Mouse (Mus musculus): ENCODE data around the gene Tbca. TPM values are rescaled to one million over a fixed set of nuclear protein-coding genes. Genes with fewer than 3 reads are reported as not detected.
A peak's percentile ranks its signal among the peaks of the same experiment; 100 is the strongest.

Tbca gene
- total RNA-seq, 1 experiment = 244 TPM

- in situ Hi-C loops (cut with MboI; ENCODE audit: low sequenced_read_pairs in 2 of 2, unreplicated experiment in 2 of 2) = no loop called here
- H3K36me3 ChIP-seq (ENCODE audit: control insufficient read depth, insufficient read depth, low read length, poor library complexity, severe bottlenecking) = no peaks in the 10 kb centered on the region
- TF ChIP-seq ZC3H11A (IDR thresholded peaks at IDR 0.05; ENCODE audit: borderline replicate concordance, low read depth, low read length) = no peak
- TF ChIP-seq CHD2 (IDR thresholded peaks at IDR 0.05; ENCODE audit: low read depth, low read length) = no peak
- no peak for TF ChIP-seq ZNF384 (IDR thresholded peaks at IDR 0.05; ENCODE audit: low read depth, low read length)
- TF ChIP-seq MAFK (IDR thresholded peaks at IDR 0.05; ENCODE audit: insufficient read depth, low read depth, low read length) = no peak
- no peak for TF ChIP-seq HCFC1 (IDR thresholded peaks at IDR 0.05; ENCODE audit: borderline replicate concordance, insufficient read depth, low read length)
These were observed 59.2 kb downstream of the Tbca start for GRCm38 (mm10) chr13:94847870-94848269.

GRCm38 (mm10) chr13:94849351-94849750 lies 60.6 kb downstream of the Tbca start:
- H3K9me3 ChIP-seq (ENCODE audit: control insufficient read depth, insufficient read depth, low read depth, low read length) = no peaks in the 10 kb centered on the region
- no peak overlapping the region for H3K27ac ChIP-seq (ENCODE audit: insufficient read depth, low read depth, low read length, poor library complexity, severe bottlenecking)
- in situ Hi-C loops (cut with MboI; ENCODE audit: low sequenced_read_pairs in 2 of 2, unreplicated experiment in 2 of 2) = no loop called here
- no peaks in the 10 kb centered on the region; a peak in 1 of 4 replicates for H3K4me1 ChIP-seq (ENCODE audit: control insufficient read depth in 2 of 2, insufficient read depth in 2 of 2, low read length in 2 of 2, poor library complexity in 1 of 2)
- TF ChIP-seq MAFK (IDR thresholded peaks at IDR 0.05; ENCODE audit: insufficient read depth, low read depth, low read length) = no peak
- TF ChIP-seq ZNF384 (IDR thresholded peaks at IDR 0.05; ENCODE audit: low read depth, low read length) = no peak
- TF ChIP-seq ZC3H11A (IDR thresholded peaks at IDR 0.05; ENCODE audit: borderline replicate concordance, low read depth, low read length) = no peak
- TF ChIP-seq HCFC1 (IDR thresholded peaks at IDR 0.05; ENCODE audit: borderline replicate concordance, insufficient read depth, low read length) = no peak
- no peak for TF ChIP-seq CHD2 (IDR thresholded peaks at IDR 0.05; ENCODE audit: low read depth, low read length)
- H3K9ac ChIP-seq (ENCODE audit: insufficient read depth, low read depth, low read length, poor library complexity, severe bottlenecking) = no peak overlapping the region
- H3K36me3 ChIP-seq (ENCODE audit: control insufficient read depth, insufficient read depth, low read length, poor library complexity, severe bottlenecking) = no peaks in the 10 kb centered on the region
- DNase-seq (ENCODE audit: low read depth, low spot score) = no peak
- H3K4me3 ChIP-seq (ENCODE audit: insufficient read depth in 1 of 2, low read depth in 1 of 2, low read length in 2 of 2, poor library complexity in 1 of 2, severe bottlenecking in 1 of 2) = no peak overlapping the region

More at GRCm38 (mm10) chr13:94847870-94848269, 59.2 kb downstream of the Tbca start:
- H3K9ac ChIP-seq (ENCODE audit: insufficient read depth, low read depth, low read length, poor library complexity, severe bottlenecking) = no peak overlapping the region
- H3K27ac ChIP-seq (ENCODE audit: insufficient read depth, low read depth, low read length, poor library complexity, severe bottlenecking) = no peak overlapping the region
- peaks cover 0 to 2% of the 10 kb centered on the region in 2 experiments; a peak in 2 of 4 replicates for H3K4me1 ChIP-seq (ENCODE audit: control insufficient read depth in 2 of 2, insufficient read depth in 2 of 2, low read length in 2 of 2, poor library complexity in 1 of 2)
- no peak overlapping the region for H3K4me3 ChIP-seq (ENCODE audit: insufficient read depth in 1 of 2, low read depth in 1 of 2, low read length in 2 of 2, poor library complexity in 1 of 2, severe bottlenecking in 1 of 2)
- no peaks in the 10 kb centered on the region for H3K9me3 ChIP-seq (ENCODE audit: control insufficient read depth, insufficient read depth, low read depth, low read length)
- no peak for DNase-seq (ENCODE audit: low read depth, low spot score)

- Histone ChIP-seq H3K4me3 (ENCODE audit: insufficient read depth in 1 of 2, low read depth in 1 of 2, low read length in 2 of 2, poor library complexity in 1 of 2, severe bottlenecking in 1 of 2) (peak overlapping the region in 1 of 2 experiments; percentile 3; a peak in 2 of 4 replicates), H3K4me1 (ENCODE audit: control insufficient read depth in 2 of 2, insufficient read depth in 2 of 2, low read length in 2 of 2, poor library complexity in 1 of 2) (peaks cover 15 to 27% of the 10 kb centered on the region in 2 experiments), H3K27ac (ENCODE audit: insufficient read depth, low read depth, low read length, poor library complexity, severe bottlenecking) (peak overlapping the region; percentile 72), H3K36me3 (ENCODE audit: control insufficient read depth, insufficient read depth, low read length, poor library complexity, severe bottlenecking) (no peaks in the 10 kb centered on the region), H3K9me3 (ENCODE audit: control insufficient read depth, insufficient read depth, low read depth, low read length) (no peaks in the 10 kb centered on the region), H3K9ac (ENCODE audit: insufficient read depth, low read depth, low read length, poor library complexity, severe bottlenecking) (no peak overlapping the region)
- no peak for DNase-seq (ENCODE audit: low read depth, low spot score)
- TF ChIP-seq ZNF384 (IDR thresholded peaks at IDR 0.05; ENCODE audit: low read depth, low read length) (no peak), CHD2 (IDR thresholded peaks at IDR 0.05; ENCODE audit: low read depth, low read length) (peak; percentile 49; the same call in 1 of the 2 replicates), HCFC1 (IDR thresholded peaks at IDR 0.05; ENCODE audit: borderline replicate concordance, insufficient read depth, low read length) (no peak), ZC3H11A (IDR thresholded peaks at IDR 0.05; ENCODE audit: borderline replicate concordance, low read depth, low read length) (no peak)
- in situ Hi-C loops (cut with MboI; ENCODE audit: low sequenced_read_pairs in 2 of 2, unreplicated experiment in 2 of 2) = no loop called here
These were observed 69.4 kb downstream of the Tbca start for GRCm38 (mm10) chr13:94858016-94858575.

- H3K4me3 ChIP-seq (ENCODE audit: insufficient read depth in 1 of 2, low read depth in 1 of 2, low read length in 2 of 2, poor library complexity in 1 of 2, severe bottlenecking in 1 of 2) = no peak overlapping the region
- H3K9ac ChIP-seq (ENCODE audit: insufficient read depth, low read depth, low read length, poor library complexity, severe bottlenecking) = no peak overlapping the region
- no peak for TF ChIP-seq MAFK (IDR thresholded peaks at IDR 0.05; ENCODE audit: insufficient read depth, low read depth, low read length)
- no peak for TF ChIP-seq HCFC1 (IDR thresholded peaks at IDR 0.05; ENCODE audit: borderline replicate concordance, insufficient read depth, low read length)
- TF ChIP-seq ZNF384 (IDR thresholded peaks at IDR 0.05; ENCODE audit: low read depth, low read length) = no peak
- no peak for TF ChIP-seq ZC3H11A (IDR thresholded peaks at IDR 0.05; ENCODE audit: borderline replicate concordance, low read depth, low read length)
- no peak for TF ChIP-seq CHD2 (IDR thresholded peaks at IDR 0.05; ENCODE audit: low read depth, low read length)
- H3K27ac ChIP-seq (ENCODE audit: insufficient read depth, low read depth, low read length, poor library complexity, severe bottlenecking) = no peak overlapping the region
- no peaks in the 10 kb centered on the region for H3K36me3 ChIP-seq (ENCODE audit: control insufficient read depth, insufficient read depth, low read length, poor library complexity, severe bottlenecking)
- in situ Hi-C loops (cut with MboI; ENCODE audit: low sequenced_read_pairs in 2 of 2, unreplicated experiment in 2 of 2) = no loop called here
- H3K4me1 ChIP-seq (ENCODE audit: control insufficient read depth in 2 of 2, insufficient read depth in 2 of 2, low read length in 2 of 2, poor library complexity in 1 of 2) = peaks cover 15 to 27% of the 10 kb centered on the region in 2 experiments
- no peaks in the 10 kb centered on the region for H3K9me3 ChIP-seq (ENCODE audit: control insufficient read depth, insufficient read depth, low read depth, low read length)
- DNase-seq (ENCODE audit: low read depth, low spot score) = no peak
These were observed 70.5 kb downstream of the Tbca start for GRCm38 (mm10) chr13:94859256-94859655.

All from ES-E14 (cell line).